ENCODE assay signal across 8 mouse cellular contexts in genomic region chr6:8274387-8275054, GRCm38 (mm10). TPM values are rescaled to one million over a fixed set of nuclear protein-coding genes. Genes with fewer than 3 reads are reported as not detected.
DNase-seq lines count a peak whose midpoint lies in the region; ATAC-seq and TF ChIP-seq lines count a peak whose summit lies in the region.

No protein-coding gene starts in this region.

- no peak overlapping the region for H3K4me2 ChIP-seq in forebrain, postnatal 0 days (ENCODE audit: low read depth)

- no peaks in the 10 kb centered on the region for H3K27me3 ChIP-seq in heart, embryonic 10.5 days (ENCODE audit: insufficient read depth, poor library complexity, severe bottlenecking)
- no peaks in the 10 kb centered on the region for H3K27me3 ChIP-seq in G1E (ENCODE audit: insufficient read depth, low read length)
- no peaks in the 10 kb centered on the region for H3K27me3 ChIP-seq in forebrain, postnatal 0 days (ENCODE audit: insufficient read depth, low read length)
- H3K27me3 ChIP-seq in small intestine, adult 2 months (ENCODE audit: control insufficient read depth, insufficient read depth, low read length): no peaks in the 10 kb centered on the region

- no peaks in the 10 kb centered on the region for H3K9me3 ChIP-seq in heart, embryonic 10.5 days
- H3K9me3 ChIP-seq in G1E (replicated peaks): no peaks in the 10 kb centered on the region
- H3K9me3 ChIP-seq in forebrain, postnatal 0 days (ENCODE audit: low read length): no peaks in the 10 kb centered on the region

- no peak for TF ChIP-seq POLR2A in small intestine, adult 2 months (IDR thresholded peaks at IDR 0.05; ENCODE audit: low read depth, low read length)

- peak; percentile 49 to 80 for DNase-seq in heart, adult 18-20 months
- no peak for DNase-seq in heart, embryonic 10.5 days (ENCODE audit: low spot score)
- no peak for DNase-seq in G1E (ENCODE audit: low spot score)
- peak; percentile 54 to 59 for DNase-seq in cerebellum, adult 18-20 months
- DNase-seq in forebrain, postnatal 0 days: peak; percentile 49
- DNase-seq in kidney, postnatal 14 days: peak; percentile 52

- H3K4me3 ChIP-seq in heart, embryonic 10.5 days: no peak overlapping the region
- H3K4me3 ChIP-seq in G1E (ENCODE audit: low read depth, low read length): no peak overlapping the region
- H3K4me3 ChIP-seq in forebrain, postnatal 0 days (ENCODE audit: low read depth, low read length): no peak overlapping the region
- no peak overlapping the region for H3K4me3 ChIP-seq in small intestine, adult 2 months (ENCODE audit: low read depth, low read length)

- H3K27ac ChIP-seq in heart, embryonic 10.5 days: no peak overlapping the region
- H3K27ac ChIP-seq in forebrain, postnatal 0 days (ENCODE audit: low read depth, low read length): no peak overlapping the region
- H3K27ac ChIP-seq in small intestine, adult 2 months (ENCODE audit: insufficient read depth, low read depth, low read length): no peak overlapping the region

- no peak for ATAC-seq in G1E (ENCODE audit: extremely low read depth, insufficient number of reproducible peaks, low FRiP score, poor library complexity, severe bottlenecking)
- 0 out of 2 replicates have a peak, but pooled peaks have one; percentile 54 for ATAC-seq in forebrain, postnatal 0 days
- ATAC-seq in megakaryocyte, adult 5-6 weeks (ENCODE audit: poor library complexity, severe bottlenecking): peak; percentile 87

- TF ChIP-seq CTCF in G1E (IDR thresholded peaks at IDR 0.05; ENCODE audit: low read depth, low read length): peak; percentile 14; the same call in 1 of the 2 replicates
- peak; percentile 71 for TF ChIP-seq CTCF in forebrain, postnatal 0 days (IDR thresholded peaks at IDR 0.05; ENCODE audit: low read depth)
- peak; percentile 72; the same call in 1 of the 2 replicates for TF ChIP-seq CTCF in small intestine, adult 2 months (IDR thresholded peaks at IDR 0.05; ENCODE audit: extremely low read depth, insufficient read length, insufficient replicate concordance, low read depth, low read length)

- 27% methylated on average over 6 of the region's 6 CpGs for WGBS in heart, embryonic 10.5 days
- WGBS in forebrain, postnatal 0 days: 30% methylated on average over 6 of the region's 6 CpGs
- 29% methylated on average over 6 of the region's 6 CpGs for WGBS in small intestine, adult 2 months

- H3K9ac ChIP-seq in forebrain, postnatal 0 days: no peak overlapping the region

- H3K36me3 ChIP-seq in heart, embryonic 10.5 days: peaks cover 8% of the 10 kb centered on the region; the same call in 1 of the 2 replicates
- H3K36me3 ChIP-seq in G1E (replicated peaks): peaks cover 18% of the 10 kb centered on the region
- H3K36me3 ChIP-seq in forebrain, postnatal 0 days (ENCODE audit: insufficient read depth): peaks cover 9% of the 10 kb centered on the region; the same call in 1 of the 2 replicates
- peaks cover 3% of the 10 kb centered on the region; the same call in 1 of the 2 replicates for H3K36me3 ChIP-seq in small intestine, adult 2 months (ENCODE audit: control insufficient read depth, insufficient read depth, low read length)

- H3K4me1 ChIP-seq in heart, embryonic 10.5 days: peaks cover 9% of the 10 kb centered on the region; the same call in 1 of the 2 replicates
- H3K4me1 ChIP-seq in G1E (ENCODE audit: insufficient read depth, low read depth, low read length): peaks cover 36% of the 10 kb centered on the region
- H3K4me1 ChIP-seq in forebrain, postnatal 0 days (ENCODE audit: insufficient read depth): no peaks in the 10 kb centered on the region
- peaks cover 4% of the 10 kb centered on the region for H3K4me1 ChIP-seq in small intestine, adult 2 months (ENCODE audit: control insufficient read depth, insufficient read depth, insufficient read length, low read length)

RNA-seq across cellular contexts. Expression of gene Gm45062, which starts 15.3 kb away (rescaled TPM):
- not detected for total RNA-seq in heart, adult 18-20 months (2021)
- 9.1 and 9.5 TPM in 2 replicates for polyA plus RNA-seq in heart, embryonic 10.5 days (2016; fragmentation: Nextera tagmentation; extraction: Ambion mirVana)
- total RNA-seq in G1E (2014; fragmentation: Nextera tagmentation): 88.3 and 98.3 TPM in 2 replicates
- total RNA-seq in G1E (2017): 41.5 and 57.6 TPM in 2 replicates
- polyA plus RNA-seq in G1E (2012): not detected in 2 replicates
- total RNA-seq in forebrain, postnatal 0 days (2014; rRNA removed): 1.4 and 1.8 TPM in 2 replicates
- 4.4 and 5.4 TPM in 2 replicates for polyA plus RNA-seq in forebrain, postnatal 0 days (2015; fragmentation: Nextera tagmentation; extraction: Ambion mirVana)
- total RNA-seq in megakaryocyte, adult 5-6 weeks (2015): 3.2 and 5.0 TPM in 2 replicates
- 8.0 and 9.8 TPM in 2 replicates for total RNA-seq in megakaryocyte, adult 5-6 weeks (2017)
- not detected in 2 replicates for polyA plus RNA-seq in small intestine, adult 2 months (2012; rRNA removed)

RNA-seq across cellular contexts. Expression of gene Umad1, which starts 15.4 kb away (rescaled TPM):
- total RNA-seq in heart, adult 18-20 months (2021): 10 to 100 TPM; 12.5 to 13.6 TPM
- polyA plus RNA-seq in heart, embryonic 10.5 days (2016; fragmentation: Nextera tagmentation; extraction: Ambion mirVana): 24.8 and 30.3 TPM in 2 replicates
- total RNA-seq in G1E (2014; fragmentation: Nextera tagmentation) (6.0 and 18.1 TPM in 2 replicates), G1E (2017) (6.7 and 7.0 TPM in 2 replicates)
- polyA plus RNA-seq in G1E (2012): 5.6 and 6.1 TPM in 2 replicates
- total RNA-seq in forebrain, postnatal 0 days (2014; rRNA removed): 16.3 and 24.4 TPM in 2 replicates
- polyA plus RNA-seq in forebrain, postnatal 0 days (2015; fragmentation: Nextera tagmentation; extraction: Ambion mirVana): 41.9 and 50.5 TPM in 2 replicates
- 27.2 and 28.5 TPM in 2 replicates for total RNA-seq in megakaryocyte, adult 5-6 weeks (2015)
- 13.6 and 14.1 TPM in 2 replicates for total RNA-seq in megakaryocyte, adult 5-6 weeks (2017)
- 6.4 and 9.0 TPM in 2 replicates for polyA plus RNA-seq in small intestine, adult 2 months (2012; rRNA removed)

RNA-seq across cellular contexts. Expression of gene Rpa3, which starts 15.5 kb away (rescaled TPM):
- 10 to 100 TPM; 19.6 to 22.8 TPM for total RNA-seq in heart, adult 18-20 months (2021)
- polyA plus RNA-seq in heart, embryonic 10.5 days (2016; fragmentation: Nextera tagmentation; extraction: Ambion mirVana): 142 and 162 TPM in 2 replicates
- total RNA-seq in G1E (2014; fragmentation: Nextera tagmentation): 20.2 and 21.6 TPM in 2 replicates
- 227 and 304 TPM in 2 replicates for total RNA-seq in G1E (2017)
- polyA plus RNA-seq in G1E (2012): 1.9 and 2.3 TPM in 2 replicates
- total RNA-seq in forebrain, postnatal 0 days (2014; rRNA removed): 34.7 and 38.1 TPM in 2 replicates
- polyA plus RNA-seq in forebrain, postnatal 0 days (2015; fragmentation: Nextera tagmentation; extraction: Ambion mirVana): 36.0 and 44.4 TPM in 2 replicates
- total RNA-seq in megakaryocyte, adult 5-6 weeks (2015): 91.2 and 100 TPM in 2 replicates
- total RNA-seq in megakaryocyte, adult 5-6 weeks (2017): 64.0 and 76.1 TPM in 2 replicates
- polyA plus RNA-seq in small intestine, adult 2 months (2012; rRNA removed): 0.39 and 0.41 TPM in 2 replicates

Comparison
In these comparisons a context has a peak if more than half of its experiments do, and no peak if none do; other contexts are left out.
1. DNase-seq: peak in heart, adult 18-20 months (2 of 2), cerebellum, adult 18-20 months (2 of 2), forebrain, postnatal 0 days (single experiment) and kidney, postnatal 14 days (single experiment); none in heart, embryonic 10.5 days (single experiment) and G1E (single experiment).
2. CTCF ChIP-seq: peak in every context shown above with its lines; median percentile 72 in small intestine, adult 2 months; 71 in forebrain, postnatal 0 days; 14 in G1E.